Mouse (Mus musculus) heart, embryonic 14.5 days (tissue): ENCODE measurements around the gene Tmem258. TPM values are rescaled to one million over a fixed set of nuclear protein-coding genes. Genes with fewer than 3 reads are reported as not detected.
A peak's percentile ranks its signal among the peaks of the same experiment; 100 is the strongest.
"Not testable (repeated sequence)": the region's sequence is repeated elsewhere in the genome, so short reads cannot be mapped to it uniquely, and the experiment has no call there.

ENCODE experiments used
- ATAC-seq: fragments of 200-750 bp; cut with Nextera tagmentation; 2 replicates; pipeline ENCODE4 v1.8.0; 2017; ENCODE audit warnings: low read depth, moderate TSS enrichment; ENCODE audit not compliant: insufficient number of reproducible peaks, insufficient read depth, low FRiP score
- H3K27ac ChIP-seq, 2 experiments: fragments of 200-500 bp in 1 of 2; fragments of 300-500 bp in 1 of 2; sonication (generic) in 1 of 2; replicated peaks in 1 of 2; 2 replicates each; pipeline ENCODE4 v1.5.1; 2012 to 2014; ENCODE audit warnings: low read depth in 2 of 2, low read length in 2 of 2, control low read depth in 1 of 2, mild to moderate bottlenecking in 1 of 2, mixed read lengths in 1 of 2; ENCODE audit not compliant: control insufficient read depth in 1 of 2, insufficient read depth in 1 of 2
- H3K27me3 ChIP-seq: fragments of 300-500 bp; sonication (generic); 2 replicates; pipeline ENCODE4 v1.6.1; 2014; ENCODE audit warnings: mild to moderate bottlenecking, low read length, control low read depth; ENCODE audit not compliant: control insufficient read depth, insufficient read depth
- H3K36me3 ChIP-seq: fragments of 300-500 bp; sonication (generic); 2 replicates; pipeline ENCODE4 v1.6.1; 2014; ENCODE audit warnings: mild to moderate bottlenecking, control low read depth, low read length, mixed read lengths; ENCODE audit not compliant: control insufficient read depth, insufficient read depth
- H3K4me1 ChIP-seq, 2 experiments: fragments of 200-500 bp in 1 of 2; fragments of 300-500 bp in 1 of 2; sonication (generic) in 1 of 2; 2 replicates each; pipeline ENCODE4 v1.6.1; 2012 to 2014; ENCODE audit warnings: low read length in 2 of 2, control low read depth in 1 of 2, mixed read lengths in 1 of 2; ENCODE audit not compliant: control insufficient read depth in 2 of 2, insufficient read depth in 2 of 2
- H3K4me2 ChIP-seq: fragments of 300-500 bp; sonication (generic); 2 replicates; pipeline ENCODE4 v1.6.1; 2014; ENCODE audit warnings: mild to moderate bottlenecking, low read length
- H3K4me3 ChIP-seq, 2 experiments: fragments of 200-500 bp in 1 of 2; fragments of 300-500 bp in 1 of 2; sonication (generic) in 1 of 2; 2 replicates each; pipeline ENCODE4 v1.5.1; 2012 to 2014; ENCODE audit warnings: low read length in 2 of 2, mild to moderate bottlenecking in 2 of 2, control low read depth in 1 of 2, low read depth in 1 of 2, moderate library complexity in 1 of 2; ENCODE audit not compliant: control insufficient read depth in 1 of 2, insufficient read depth in 1 of 2
- H3K9ac ChIP-seq: fragments of 300-500 bp; sonication (generic); 2 replicates; pipeline ENCODE4 v1.6.1; 2014; ENCODE audit warnings: mild to moderate bottlenecking, low read length
- H3K9me3 ChIP-seq: fragments of 300-500 bp; sonication (generic); 2 replicates; pipeline ENCODE4 v1.6.1; 2016; ENCODE audit warnings: low read length, control low read depth; ENCODE audit not compliant: control insufficient read depth
- WGBS: fragments of 180-500 bp; shearing (Covaris S2); extraction: QIAGEN DNeasy Blood & Tissue Kit; methylation state at CpG from one replicate; pipeline ENCODE4 v1.1.7; 2014; 5-methylcytosine and 5-hydroxymethylcytosine counted together
- polyA plus RNA-seq: library from polyadenylated mRNA; unstranded; fragments of >200 nt; fragmentation: Nextera tagmentation; extraction: Ambion mirVana; gene quantifications from 2 replicates; pipeline ENCODE4 v1.2.1, GENCODE M21; 2014

Gene Tmem258
- polyA plus RNA-seq: 458 and 491 TPM in 2 replicates

DNA sequence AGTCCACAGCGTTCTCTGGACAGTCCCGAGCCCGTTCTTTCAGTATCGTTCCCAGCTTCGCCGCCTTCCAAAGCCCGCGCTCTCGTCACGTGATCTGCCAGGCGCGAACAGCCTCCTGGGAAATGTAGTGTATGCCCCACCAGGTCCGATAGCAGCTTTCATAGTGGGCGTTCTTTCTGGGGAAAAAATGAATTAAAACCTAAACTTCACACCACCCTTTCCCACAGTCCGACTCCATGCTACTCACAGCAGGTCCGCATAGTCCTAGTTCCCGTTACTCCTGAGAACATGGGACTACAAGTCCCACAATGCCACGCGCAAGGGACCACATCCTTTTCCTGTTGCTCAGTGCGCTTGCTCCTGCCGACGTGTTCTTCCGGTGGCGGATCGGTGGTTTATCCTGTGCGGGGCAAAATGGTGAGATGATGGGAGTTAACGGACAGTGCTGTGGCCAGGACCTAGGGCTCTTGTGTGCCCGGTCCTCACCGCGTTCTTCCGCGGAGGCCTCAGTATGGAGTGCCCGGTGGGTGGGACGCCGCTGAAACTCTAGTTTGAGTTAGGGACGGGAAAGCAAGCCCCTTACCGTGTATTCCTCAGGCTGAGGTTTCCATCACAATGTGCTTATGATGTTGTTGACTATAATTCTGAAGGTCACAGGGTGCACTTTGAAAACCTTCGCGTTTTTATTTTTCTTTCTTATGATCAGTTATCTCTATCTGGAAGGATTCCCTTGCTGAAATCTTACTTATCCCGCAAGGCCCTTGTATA is at the start of gene Tmem258, which contains the start of gene Fen1:
Tmem258 (plus strand) TSS at position 167 of the 768 bp plus-strand sequence.
Fen1 (minus strand) TSS at position 322 of the 768 bp plus-strand sequence.
- under 1% methylated on average over 40 of the region's 40 CpGs for WGBS
- peak; percentile 89 for ATAC-seq
- peak within 1 kb of the TSS; percentile 85 for H3K4me2 ChIP-seq

DNA sequence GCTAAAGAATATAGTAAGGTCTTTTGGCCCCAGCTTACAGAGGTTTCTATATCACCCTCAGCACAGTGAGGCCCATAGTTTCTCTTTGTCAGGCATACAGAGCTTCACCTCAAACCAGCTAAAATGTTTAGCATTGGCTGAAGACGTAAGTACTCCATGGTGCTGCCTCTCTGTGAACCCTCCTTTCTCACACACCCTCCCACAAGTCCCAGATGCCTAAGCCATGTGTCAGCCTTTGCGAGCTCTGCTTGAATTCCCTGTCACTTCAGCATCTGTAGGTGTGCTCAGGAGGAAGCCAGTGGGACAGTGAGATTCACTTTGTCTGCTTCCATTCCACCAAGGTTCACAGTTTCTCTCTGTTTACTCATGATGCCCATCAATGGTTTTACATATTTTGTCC is 46.1 kb upstream of the Tmem258 start:
- no peaks in the 10 kb centered on the region for H3K27me3 ChIP-seq
- H3K9me3 ChIP-seq: no peaks in the 10 kb centered on the region
- no peak overlapping the region for H3K4me3 ChIP-seq
- H3K9ac ChIP-seq: no peak overlapping the region
- 18% methylated on average over 2 of the region's 2 CpGs for WGBS
- no peaks in the 10 kb centered on the region for H3K36me3 ChIP-seq
- H3K4me1 ChIP-seq: no peaks in the 10 kb centered on the region
- ATAC-seq: no peak
- no peak overlapping the region for H3K4me2 ChIP-seq
- H3K27ac ChIP-seq: no peak overlapping the region

More for the DNA sequence above, at the start of gene Tmem258, which contains the start of gene Fen1:
- Histone ChIP-seq H3K9me3 (no peaks in the 10 kb centered on the region), H3K9ac (peak within 1 kb of the TSS; percentile 95), H3K27me3 (no peaks in the 10 kb centered on the region), H3K27ac (peak within 1 kb of the TSS; percentile 75 to 85), H3K36me3 (peaks cover 64% of the 10 kb centered on the region), H3K4me3 (peak within 1 kb of the TSS; percentile 72 to 92), H3K4me1 (peaks cover 0 to 12% of the 10 kb centered on the region in 2 experiments; a peak in 2 of 4 replicates)

DNA sequence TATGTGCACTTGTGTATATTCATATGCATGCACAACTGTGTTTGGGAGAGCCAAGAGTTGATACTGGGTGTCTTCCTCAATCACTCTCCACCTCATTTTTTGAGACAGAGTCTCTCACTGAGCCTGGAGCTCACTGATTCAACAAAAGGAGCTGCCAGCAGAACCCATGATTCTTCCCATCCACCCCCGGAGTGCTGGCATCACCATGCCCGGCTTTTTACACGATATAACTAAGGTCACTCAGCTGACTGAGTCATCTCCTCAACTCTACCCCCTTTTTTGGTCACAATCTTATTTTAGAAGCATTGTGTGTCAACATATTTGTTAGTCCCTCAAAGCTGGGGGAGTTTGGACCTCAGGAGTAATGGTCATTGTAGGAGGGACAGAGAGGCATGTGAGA is 39.9 kb upstream of the Tmem258 start:
- no peak overlapping the region for H3K4me2 ChIP-seq
- H3K36me3 ChIP-seq: no peaks in the 10 kb centered on the region
- no peak for ATAC-seq
- no peak overlapping the region for H3K9ac ChIP-seq
- H3K27ac ChIP-seq: no peak overlapping the region
- H3K27me3 ChIP-seq: no peaks in the 10 kb centered on the region
- H3K4me3 ChIP-seq: no peak overlapping the region
- no peaks in the 10 kb centered on the region for H3K9me3 ChIP-seq
- WGBS: 66% methylated on average over 3 of the region's 3 CpGs
- no peaks in the 10 kb centered on the region for H3K4me1 ChIP-seq

DNA sequence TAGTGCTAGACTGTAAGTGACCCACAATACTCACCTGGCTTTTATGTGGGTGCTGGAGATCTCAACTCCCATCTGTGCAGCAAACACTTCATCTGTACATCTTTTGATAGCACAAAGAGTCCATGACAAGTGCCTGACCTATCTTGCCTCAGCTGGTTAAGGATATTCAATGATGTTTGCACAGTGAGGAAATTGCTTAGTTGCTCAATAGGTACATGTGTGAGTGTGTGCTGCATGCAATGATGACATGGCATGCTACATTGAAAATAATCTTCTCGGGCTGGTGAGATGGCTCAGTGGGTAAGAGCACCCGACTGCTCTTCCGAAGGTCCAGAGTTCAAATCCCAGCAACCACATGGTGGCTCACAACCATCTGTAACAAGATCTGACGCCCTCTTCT is 37.9 kb upstream of the Tmem258 start:
- H3K4me1 ChIP-seq, H3K36me3 ChIP-seq, H3K9ac ChIP-seq, H3K9me3 ChIP-seq, H3K4me3 ChIP-seq, H3K4me2 ChIP-seq, H3K27me3 ChIP-seq, H3K27ac ChIP-seq, ATAC-seq: not testable (repeated sequence)
- 83% methylated on average over 3 of the region's 4 CpGs for WGBS

DNA sequence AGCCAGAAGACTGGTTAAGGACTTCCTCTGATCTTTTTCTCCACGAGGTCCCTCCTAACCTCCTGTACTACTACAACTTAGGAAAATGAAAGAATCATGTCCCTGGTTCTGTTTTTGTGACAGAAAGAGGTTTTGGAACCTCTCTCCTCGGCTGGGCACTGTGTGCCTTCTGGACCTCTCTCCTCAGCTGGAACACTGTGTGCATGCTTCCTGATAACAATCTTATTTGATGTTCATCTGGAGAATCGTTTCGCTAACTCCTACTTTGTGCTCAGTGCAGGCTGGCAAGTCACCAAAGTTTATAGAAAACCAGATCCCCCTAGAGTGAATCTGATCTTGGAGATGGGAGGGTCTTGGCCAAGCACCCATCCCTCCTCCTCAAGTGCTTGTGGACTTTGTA is 36.7 kb upstream of the Tmem258 start:
- H3K9me3 ChIP-seq: no peaks in the 10 kb centered on the region
- H3K27ac ChIP-seq: no peak overlapping the region
- no peak overlapping the region for H3K4me3 ChIP-seq
- H3K27me3 ChIP-seq: no peaks in the 10 kb centered on the region
- ATAC-seq: no peak
- no peaks in the 10 kb centered on the region for H3K36me3 ChIP-seq
- no peak overlapping the region for H3K4me2 ChIP-seq
- H3K4me1 ChIP-seq: no peaks in the 10 kb centered on the region
- 65% methylated on average over 4 of the region's 4 CpGs for WGBS
- no peak overlapping the region for H3K9ac ChIP-seq

DNA sequence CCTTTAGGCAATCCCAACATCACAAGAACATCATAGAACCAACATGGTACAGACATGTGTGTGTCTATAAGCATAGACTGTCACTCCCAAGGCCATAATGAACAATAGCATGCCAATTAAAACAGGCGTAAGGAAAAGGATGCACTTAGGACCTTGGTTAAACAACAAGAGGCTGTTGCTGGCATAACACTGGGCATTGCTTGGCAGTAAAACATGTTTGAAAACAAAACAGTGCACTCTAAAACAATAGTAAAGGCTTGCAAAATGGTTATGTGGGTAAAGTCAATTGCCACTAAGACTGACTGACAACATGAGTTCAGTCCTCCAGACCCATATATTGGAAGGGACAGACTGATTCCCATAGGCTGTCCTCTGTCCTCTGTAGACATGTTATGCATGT is 35.9 kb upstream of the Tmem258 start:
- Histone ChIP-seq H3K4me2 (no peak overlapping the region), H3K36me3 (no peaks in the 10 kb centered on the region), H3K4me1 (no peaks in the 10 kb centered on the region), H3K4me3 (no peak overlapping the region), H3K27ac (no peak overlapping the region), H3K9ac (no peak overlapping the region), H3K27me3 (no peaks in the 10 kb centered on the region), H3K9me3 (no peaks in the 10 kb centered on the region)
- 79% methylated on average over 1 of the region's 1 CpGs for WGBS
- no peak for ATAC-seq

DNA sequence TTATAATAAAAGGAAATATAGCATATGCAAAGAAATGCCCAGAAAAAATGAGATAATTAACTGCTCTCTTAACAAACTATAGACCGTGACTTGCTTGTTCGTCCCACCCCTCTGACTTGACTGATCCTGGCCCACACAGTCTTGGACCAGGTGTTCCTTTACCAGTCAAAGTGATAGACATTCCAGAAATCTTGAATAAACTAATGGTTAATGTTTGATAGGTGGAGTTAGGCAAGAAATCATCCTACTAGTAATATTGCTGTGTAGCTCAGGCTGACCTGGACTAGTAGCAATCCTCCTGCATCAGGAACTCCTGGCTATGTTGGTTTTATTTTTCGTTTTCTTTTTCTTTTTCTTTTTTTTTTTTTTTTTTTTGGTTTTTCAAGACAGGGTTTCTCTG is 35.4 kb upstream of the Tmem258 start:
- no peaks in the 10 kb centered on the region for H3K4me1 ChIP-seq
- no peak for ATAC-seq
- WGBS: 75% methylated on average over 3 of the region's 3 CpGs

DNA sequence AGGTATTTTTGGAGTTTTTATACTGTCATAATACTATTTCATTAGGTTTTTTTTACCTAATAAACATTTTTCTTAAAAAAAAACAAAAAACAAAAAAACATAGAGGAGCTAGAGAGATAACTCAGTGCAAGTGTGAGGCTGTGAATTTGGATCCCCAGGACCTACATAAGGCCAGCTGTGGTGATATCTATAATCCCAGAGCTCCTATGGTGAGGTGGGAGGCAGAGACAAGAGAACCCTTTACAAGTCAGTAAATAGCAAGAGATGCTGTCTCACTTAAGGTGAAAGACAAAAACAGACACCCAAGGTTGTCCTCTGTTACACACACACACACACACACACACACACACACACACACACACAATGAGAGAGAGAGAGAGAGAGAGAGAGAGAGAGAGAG is 34.6 kb upstream of the Tmem258 start:
- no peak for ATAC-seq
- Histone ChIP-seq H3K36me3 (no peaks in the 10 kb centered on the region), H3K9me3 (no peaks in the 10 kb centered on the region), H3K4me1 (no peaks in the 10 kb centered on the region), H3K4me2 (no peak overlapping the region), H3K27me3 (no peaks in the 10 kb centered on the region), H3K27ac (no peak overlapping the region), H3K9ac (no peak overlapping the region), H3K4me3 (no peak overlapping the region)

More for the DNA sequence above, 35.4 kb upstream of the Tmem258 start:
- H3K4me3 ChIP-seq: no peak overlapping the region
- no peak overlapping the region for H3K4me2 ChIP-seq
- H3K27me3 ChIP-seq: no peaks in the 10 kb centered on the region
- no peaks in the 10 kb centered on the region for H3K9me3 ChIP-seq
- H3K27ac ChIP-seq: no peak overlapping the region
- no peak overlapping the region for H3K9ac ChIP-seq
- H3K36me3 ChIP-seq: no peaks in the 10 kb centered on the region
